Mouse (Mus musculus) heart, postnatal 36 days (tissue): ENCODE measurements at regions not wholly inside any gene's neighbourhood (a gene's known extent, or its start where the extent isn't known, plus 50 kb on each side); places are given as distances from the start of the nearest gene placed in this dataset.

ENCODE experiments used
- DNase-seq, 2 experiments: peaks; one replicate each; pipeline ENCODE4 v3.0.0; 2021 to 2022
- intact Hi-C: fragments of 180-260 bp; cut with DNase I; formaldehyde crosslinking; loops from one replicate; pipeline ENCODE4 v1.15.1; 2025

DNA sequence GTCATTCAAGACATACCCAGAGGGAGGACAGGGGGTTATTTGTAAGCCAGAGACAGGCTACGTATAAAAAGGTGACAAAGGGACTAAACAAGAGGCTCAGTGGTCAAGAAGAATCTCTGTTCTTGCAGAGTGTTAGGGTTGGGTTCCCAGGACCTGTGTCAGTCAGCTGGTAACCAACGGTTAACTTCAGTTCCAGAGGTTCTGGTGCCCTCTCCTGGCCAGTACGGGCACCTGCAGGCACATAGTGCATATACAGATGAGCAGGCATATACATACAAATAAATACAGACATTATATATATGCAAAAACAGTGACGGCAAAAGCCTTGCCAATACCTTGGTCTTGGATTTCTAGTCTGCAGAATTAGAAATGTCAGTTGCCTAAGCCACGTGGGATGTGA is 170.6 kb downstream of the Gsdmc2 start:
- DNase-seq, result no peak
- intact Hi-C loops, result no loop called here

- DNase-seq, result no peak
- intact Hi-C loops, result no loop called here
Observed at GRCm38 (mm10) chr15:63671081-63671480, 173.9 kb downstream of the Gsdmc2 start.

GRCm38 (mm10) chr15:63670561-63670960 is 174.4 kb downstream of the Gsdmc2 start:
- intact Hi-C loops, result no loop called here
- DNase-seq, result no peak

DNA sequence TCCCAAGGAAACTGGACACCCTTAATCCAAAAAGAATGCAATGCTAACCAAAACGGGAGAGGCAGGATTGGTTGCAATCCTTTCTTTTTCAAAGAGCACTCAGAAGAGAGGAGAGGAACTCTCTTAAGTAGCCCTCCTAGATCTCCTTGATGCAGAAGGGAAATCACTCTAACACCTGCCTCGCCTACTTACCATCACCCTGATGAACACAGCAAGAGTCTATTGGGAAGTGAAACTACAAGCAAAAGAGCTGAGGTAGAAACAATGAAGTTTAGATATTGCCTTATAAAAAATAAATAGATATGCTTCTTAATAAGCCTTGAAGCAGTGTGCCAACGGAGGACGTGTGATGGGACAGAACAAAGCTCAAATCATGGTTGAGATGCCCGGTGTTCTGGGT is 177.4 kb downstream of the Gsdmc2 start:
- DNase-seq, result no peak
- intact Hi-C loops, result no loop called here

GRCm38 (mm10) chr15:63665517-63665916 is 179.5 kb downstream of the Gsdmc2 start:
- intact Hi-C loops, result no loop called here
- DNase-seq, result no peak

DNA sequence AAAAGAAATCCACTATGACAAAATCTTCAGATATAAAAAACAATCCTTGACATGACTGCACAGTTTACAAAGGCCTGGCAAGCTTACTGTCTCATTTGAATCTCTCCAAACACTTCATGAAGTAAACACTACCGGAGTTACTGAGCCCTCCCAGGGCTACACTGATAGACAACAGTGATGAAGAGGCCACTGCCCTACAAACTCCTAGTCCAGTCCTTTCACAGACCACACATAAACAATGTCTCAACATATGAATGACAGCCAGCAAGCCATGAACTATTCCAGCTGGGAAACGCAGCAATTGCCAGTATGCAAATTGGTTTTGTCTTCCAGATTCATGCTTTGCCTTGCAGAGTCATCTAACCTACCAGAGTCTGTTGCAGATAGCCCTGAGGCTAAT is 180.1 kb downstream of the Gsdmc2 start:
- DNase-seq, result no peak
- intact Hi-C loops, result no loop called here

- intact Hi-C loops, result no loop called here
- DNase-seq, result no peak
Observed at GRCm38 (mm10) chr15:63662183-63662582, 182.8 kb downstream of the Gsdmc2 start.

GRCm38 (mm10) chr15:63658031-63658521 is 186.9 kb downstream of the Gsdmc2 start:
- DNase-seq, result no peak

DNA sequence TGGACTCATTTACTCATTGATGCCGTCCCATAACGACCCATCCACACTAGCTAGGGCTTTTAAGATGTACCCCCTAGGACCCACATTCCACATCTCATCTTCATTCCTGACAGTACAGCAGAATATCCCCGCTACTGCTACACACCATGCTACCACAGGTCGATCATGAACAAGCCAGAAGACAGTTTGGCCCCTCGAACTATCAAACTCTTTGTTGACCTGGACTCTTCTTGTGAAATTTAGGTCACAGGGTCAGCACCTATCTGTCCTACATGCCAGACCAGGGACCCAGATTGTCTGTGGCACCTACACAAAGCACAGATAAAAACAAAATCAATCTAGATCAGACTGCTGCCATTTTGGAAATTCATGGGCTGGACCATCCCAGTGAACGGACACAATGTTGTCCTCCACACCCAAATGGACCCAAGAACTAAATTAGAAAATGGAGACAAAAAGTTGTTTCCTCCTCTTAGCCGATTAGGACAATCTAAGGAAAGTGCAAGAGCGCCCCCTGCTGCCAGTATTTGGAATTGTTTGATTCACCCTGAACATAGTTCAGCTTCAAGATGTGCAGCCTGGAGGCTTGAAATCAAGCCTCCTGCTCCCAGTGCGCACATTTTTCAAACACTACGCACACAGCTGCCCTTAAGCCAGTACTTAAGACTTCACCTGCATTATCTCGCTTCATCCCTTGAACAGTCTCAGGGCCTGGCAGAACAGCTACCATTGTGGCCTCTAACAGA is 192.6 kb downstream of the Gsdmc2 start:
- peak; percentile 79 to 88 for DNase-seq
- intact Hi-C loops, result loop anchor here (2.0 kb wide), 1 partner anchor 1670 kb away; no protein-coding TSS in a partner anchor

More at GRCm38 (mm10) chr15:63658031-63658521, 186.9 kb downstream of the Gsdmc2 start:
- intact Hi-C loops, result no loop called here

DNA sequence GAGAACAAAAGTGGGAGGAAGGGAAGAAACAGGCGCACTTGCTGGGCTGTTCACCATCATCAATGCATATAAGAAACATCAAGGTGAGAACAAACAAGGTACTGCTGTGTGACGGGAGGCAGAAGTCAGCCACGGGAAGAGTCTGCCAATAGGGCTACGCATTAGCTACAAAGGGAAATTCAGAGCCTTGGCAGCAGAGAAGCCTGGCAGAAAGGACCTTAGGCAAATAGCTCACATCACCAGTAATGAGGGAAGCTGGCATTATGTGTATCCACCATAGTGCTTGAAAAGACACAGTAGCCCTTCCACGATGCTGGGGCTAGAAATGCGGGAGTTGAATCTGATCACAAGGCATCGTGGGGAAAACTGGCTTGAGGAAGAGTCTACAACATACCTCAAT is 193.9 kb downstream of the Gsdmc2 start:
- DNase-seq, result no peak
- intact Hi-C loops, result no loop called here

DNA sequence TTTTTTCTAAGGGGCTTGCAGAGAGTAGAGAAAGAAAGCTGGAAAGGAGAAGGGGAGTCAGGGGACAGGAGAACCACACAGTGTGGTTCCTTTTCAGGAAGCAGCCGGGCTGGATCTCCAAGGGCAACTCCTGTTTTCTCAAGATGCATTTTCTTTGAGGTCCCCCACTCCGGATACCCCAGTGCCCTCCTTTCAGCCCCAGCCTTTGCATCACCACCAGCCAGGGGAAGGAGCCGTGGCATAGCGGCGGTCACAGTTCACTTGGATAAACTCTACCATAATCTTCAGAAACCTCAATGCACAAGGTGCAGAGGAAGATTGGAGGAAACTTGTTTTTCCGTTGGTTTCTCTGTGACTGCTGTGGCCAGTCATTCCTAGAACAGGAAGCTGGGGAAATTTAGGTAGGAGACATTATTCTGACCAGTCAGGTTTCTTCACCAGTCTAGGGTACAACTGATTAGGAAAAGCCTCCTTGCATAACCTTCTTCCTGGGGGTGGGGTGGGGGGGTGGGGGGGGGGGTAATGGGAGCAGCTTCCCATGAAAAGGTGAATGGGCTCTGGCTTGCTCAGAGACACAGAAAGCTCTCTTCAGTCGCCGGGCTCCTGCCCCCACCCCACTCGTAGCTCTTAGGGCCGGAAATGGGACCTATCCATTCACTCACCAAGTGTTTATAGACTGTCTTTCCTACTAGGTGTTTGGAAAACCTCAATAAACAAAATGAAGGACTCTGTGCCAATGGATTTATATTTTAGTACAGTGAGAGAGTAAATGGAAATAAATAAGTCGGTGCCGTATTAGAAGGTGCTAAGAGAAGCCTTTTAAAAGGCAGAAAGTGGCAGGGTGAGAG is 196.6 kb downstream of the Gsdmc2 start:
- intact Hi-C loops, result no loop called here

GRCm38 (mm10) chr15:63624814-63625213 is 220.2 kb downstream of the Gsdmc2 start:
- intact Hi-C loops, result no loop called here
- DNase-seq, result no peak

More for the DNA sequence above, 196.6 kb downstream of the Gsdmc2 start:
- DNase-seq, result no peak

DNA sequence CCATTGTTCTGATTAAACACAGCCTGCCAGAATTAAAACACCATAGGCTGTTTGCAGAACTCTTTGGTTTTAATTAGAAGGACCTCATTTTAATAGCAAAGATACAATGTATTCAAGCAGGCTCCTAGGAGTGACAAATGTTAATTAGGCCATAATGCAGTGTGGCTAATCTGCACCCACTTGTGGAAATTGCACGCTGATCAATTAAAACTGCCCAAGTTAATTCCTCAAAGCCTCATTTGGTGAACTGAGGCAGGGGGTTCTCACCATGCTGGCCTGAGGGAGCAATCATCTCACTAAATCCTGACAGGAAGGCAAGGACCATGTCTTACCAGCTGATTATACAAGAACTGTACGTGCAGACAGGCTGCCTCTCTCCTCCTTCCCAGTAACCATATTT is 220.7 kb downstream of the Gsdmc2 start:
- DNase-seq, result no peak
- intact Hi-C loops, result no loop called here

- no peak for DNase-seq
- intact Hi-C loops, result no loop called here
Observed at GRCm38 (mm10) chr15:63616506-63617208, 228.3 kb downstream of the Gsdmc2 start.

GRCm38 (mm10) chr15:63614191-63614590 is 230.8 kb downstream of the Gsdmc2 start:
- intact Hi-C loops, result no loop called here
- DNase-seq, result no peak

DNA sequence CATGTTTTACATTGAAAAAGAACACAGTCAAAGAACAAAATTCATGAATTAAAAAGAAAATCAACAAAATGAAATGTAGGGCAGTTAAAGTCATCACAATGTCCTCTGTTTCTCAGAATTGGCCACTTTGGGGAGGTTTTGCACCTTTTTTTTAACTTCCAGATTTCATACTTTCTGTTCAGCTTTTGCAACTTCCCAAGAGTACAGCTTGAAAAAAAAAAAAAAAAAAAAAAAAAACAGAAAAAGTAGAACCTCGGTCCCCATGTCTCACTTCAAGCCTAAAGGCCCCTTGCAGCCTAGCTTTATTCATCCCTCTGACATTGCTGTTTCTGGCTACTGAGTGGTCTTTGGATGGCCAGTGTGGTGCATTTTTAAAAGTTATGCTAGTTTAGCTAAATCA is 231.9 kb downstream of the Gsdmc2 start:
- no peak for DNase-seq
- intact Hi-C loops, result no loop called here

DNA sequence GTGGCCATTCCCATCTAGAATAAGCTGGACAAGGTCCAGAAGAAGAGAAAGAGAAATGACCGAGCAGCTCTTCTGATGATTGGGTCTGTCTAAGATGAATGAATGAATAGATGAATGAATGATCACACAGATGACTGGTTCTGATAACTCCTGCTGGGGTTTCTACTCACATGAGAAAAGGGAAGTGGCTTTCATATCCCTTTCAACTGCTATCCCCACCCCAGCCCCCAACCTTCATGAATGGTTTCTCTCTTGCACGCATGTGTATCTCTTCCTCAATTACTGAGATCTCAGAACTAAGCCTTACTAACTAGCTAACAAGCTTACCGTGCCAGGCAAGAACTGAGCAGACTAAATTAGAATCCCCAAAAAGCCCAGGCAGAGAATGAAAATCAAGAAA is 233.8 kb downstream of the Gsdmc2 start:
- DNase-seq, result no peak

DNA sequence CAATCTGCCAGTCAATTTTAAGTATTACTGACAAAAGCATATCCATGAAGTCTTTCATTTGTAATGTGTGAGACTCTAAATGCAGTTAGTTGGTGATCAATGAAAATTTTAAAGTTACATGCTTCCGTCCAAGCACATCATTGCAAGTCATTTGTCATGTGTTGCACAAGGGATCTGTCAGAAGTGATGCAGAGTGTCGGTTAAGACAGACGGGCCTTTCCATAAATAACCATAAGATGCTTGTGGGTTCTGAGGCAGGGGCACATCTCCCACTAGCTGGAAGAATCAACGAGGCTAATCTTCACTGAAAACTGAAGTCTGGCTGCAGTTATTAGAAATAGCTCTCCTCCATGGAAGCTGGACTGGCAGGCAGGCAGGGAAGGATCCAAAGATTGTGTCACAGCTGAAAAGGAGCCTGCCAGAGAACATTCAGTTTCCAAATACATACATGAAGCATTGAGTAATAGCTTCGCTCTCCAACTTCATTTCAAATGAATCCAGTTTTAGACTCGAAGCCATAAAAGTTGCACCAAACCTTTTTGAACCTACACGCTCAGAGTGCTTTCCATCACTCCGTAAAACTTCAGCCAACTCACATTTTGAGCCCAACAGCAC is 241.8 kb downstream of the Gsdmc2 start:
- peak; percentile 5 to 8 for DNase-seq
- intact Hi-C loops, result loop anchor here (2.0 kb wide), 1 partner anchor 1620 kb away; no protein-coding TSS in a partner anchor

More for the DNA sequence above, 233.8 kb downstream of the Gsdmc2 start:
- intact Hi-C loops, result no loop called here

DNA sequence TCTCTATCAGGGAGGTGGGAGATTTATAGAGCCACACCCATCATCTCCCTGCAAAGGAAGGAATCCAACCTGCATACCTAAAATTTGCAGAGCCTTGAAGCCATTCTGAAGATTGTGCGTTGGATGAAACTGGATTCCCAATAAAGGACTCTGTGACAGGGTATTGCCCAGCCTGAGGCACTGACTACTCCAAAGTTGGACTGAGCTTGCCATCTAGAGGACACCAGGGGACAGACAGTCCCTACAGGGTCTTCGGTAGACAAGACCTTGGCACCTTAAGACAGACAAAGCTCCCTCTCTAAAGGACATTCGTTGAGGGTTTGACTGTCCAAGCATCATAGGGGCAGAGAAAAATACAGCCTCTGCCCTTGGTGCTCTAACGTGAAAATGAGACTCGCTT is 243.4 kb downstream of the Gsdmc2 start:
- peak; percentile 22 to 23 for DNase-seq
- intact Hi-C loops, result no loop called here

- no peak for DNase-seq
- intact Hi-C loops, result no loop called here
Observed at GRCm38 (mm10) chr15:63592758-63593463, 252.1 kb downstream of the Gsdmc2 start.
